Mouse (Mus musculus) CH12.LX (cell line): ENCODE measurements at regions not wholly inside any gene's neighbourhood (a gene's known extent, or its start where the extent isn't known, plus 50 kb on each side); places are given as distances from the start of the nearest gene placed in this dataset.

Source experiments
- DNase-seq: peaks from one replicate; pipeline ENCODE4 v3.0.0-alpha.2; 2013; ENCODE audit errors: extremely low read depth
- H3K27ac ChIP-seq: 2 replicates; pipeline ENCODE4 v1.5.1; 2012; ENCODE audit warnings: low read depth, mild to moderate bottlenecking, control low read depth, moderate library complexity; ENCODE audit not compliant: insufficient read depth
- H3K27me3 ChIP-seq: replicated peaks from 2 replicates; pipeline ENCODE3; 2012; ENCODE audit warnings: inconsistent platforms
- H3K36me3 ChIP-seq, 2 experiments: replicated peaks in 1 of 2; 2 replicates each; pipeline versions ENCODE3 to v1.6.1; 2012; ENCODE audit warnings: inconsistent platforms in 1 of 2, low read length in 1 of 2, mild to moderate bottlenecking in 1 of 2, mixed read lengths in 1 of 2, moderate library complexity in 1 of 2; ENCODE audit not compliant: control insufficient read depth in 1 of 2, insufficient read depth in 1 of 2
- H3K4me1 ChIP-seq, 2 experiments: 2 replicates each; pipeline ENCODE4 v1.6.1; 2012; ENCODE audit warnings: inconsistent platforms in 1 of 2, moderate library complexity in 1 of 2; ENCODE audit not compliant: insufficient read depth in 2 of 2, control insufficient read depth in 1 of 2
- H3K4me2 ChIP-seq: 2 replicates; pipeline ENCODE4 v1.6.1; 2012; ENCODE audit warnings: low read depth, mild to moderate bottlenecking, control low read depth; ENCODE audit not compliant: poor library complexity, insufficient read depth, severe bottlenecking
- H3K4me3 ChIP-seq, 3 experiments: fragments of 150-350 bp in 1 of 3; sonication (generic) in 1 of 3; replicated peaks in 1 of 3; 2 replicates each; pipeline versions ENCODE3 to v1.5.1; 2011 to 2012; ENCODE audit warnings: low read depth in 2 of 3, low read length in 2 of 3, mild to moderate bottlenecking in 2 of 3, moderate library complexity in 2 of 3, control low read depth in 1 of 3, improper control_type of control experiment in 1 of 3, inconsistent platforms in 1 of 3, mixed read lengths in 1 of 3; ENCODE audit not compliant: poor library complexity in 1 of 3
- H3K79me2 ChIP-seq: replicated peaks from 2 replicates; pipeline ENCODE4 v1.6.1; 2012; ENCODE audit warnings: mild to moderate bottlenecking, moderate library complexity; ENCODE audit not compliant: control insufficient read depth, poor library complexity, insufficient read depth, severe bottlenecking; ENCODE audit errors: extremely low read depth
- H3K9ac ChIP-seq: 2 replicates; pipeline ENCODE4 v1.6.1; 2012; ENCODE audit warnings: low read depth, mild to moderate bottlenecking, control low read depth, moderate library complexity; ENCODE audit not compliant: insufficient read depth
- H3K9me3 ChIP-seq: replicated peaks from 2 replicates; pipeline ENCODE3; 2012; ENCODE audit warnings: low read length, inconsistent platforms, mixed read lengths
- BHLHE40 ChIP-seq: IDR thresholded peaks from 2 replicates; pipeline ENCODE4 v1.6.1; 2011; ENCODE audit warnings: mild to moderate bottlenecking, low read depth, low read length, improper control_type of control experiment
- CHD1 ChIP-seq: IDR thresholded peaks from 2 replicates; pipeline ENCODE4 v1.6.1; 2012; ENCODE audit warnings: low read depth, low read length, improper control_type of control experiment, inconsistent platforms
- E2F4 ChIP-seq: IDR thresholded peaks from 2 replicates; pipeline ENCODE4 v1.6.1; 2011; ENCODE audit warnings: low read depth, low read length, improper control_type of control experiment; ENCODE audit not compliant: insufficient replicate concordance
- EP300 ChIP-seq: IDR thresholded peaks from 2 replicates; pipeline ENCODE4 v1.6.1; 2011; ENCODE audit warnings: low read length, improper control_type of control experiment
- ETS1 ChIP-seq: conservative IDR thresholded peaks from 2 replicates; pipeline ENCODE4 v1.6.1; 2012; ENCODE audit warnings: low read depth, mild to moderate bottlenecking, inconsistent platforms, low read length, improper control_type of control experiment, moderate library complexity
- GABPA ChIP-seq: IDR thresholded peaks from 2 replicates; pipeline ENCODE4 v1.6.1; 2012; ENCODE audit warnings: low read depth, low read length, improper control_type of control experiment, inconsistent platforms; ENCODE audit not compliant: insufficient replicate concordance
- IRF4 ChIP-seq: IDR thresholded peaks from 2 replicates; pipeline ENCODE4 v1.6.1; 2014; ENCODE audit warnings: low read depth, mild to moderate bottlenecking, inconsistent platforms, low read length, improper control_type of control experiment
- JUN ChIP-seq: IDR thresholded peaks from 2 replicates; pipeline ENCODE4 v1.6.1; 2011; ENCODE audit warnings: low read depth, mild to moderate bottlenecking, low read length, improper control_type of control experiment, moderate library complexity; ENCODE audit not compliant: insufficient read depth
- JUND ChIP-seq: conservative IDR thresholded peaks from 2 replicates; pipeline ENCODE4 v1.6.1; 2011; ENCODE audit warnings: low read depth, low read length, improper control_type of control experiment
- MAFK ChIP-seq: IDR thresholded peaks from 2 replicates; pipeline ENCODE4 v1.6.1; 2011; ENCODE audit warnings: low read length, improper control_type of control experiment; ENCODE audit not compliant: insufficient replicate concordance
- MAX ChIP-seq: IDR thresholded peaks from 2 replicates; pipeline ENCODE4 v1.6.1; 2011; ENCODE audit warnings: low read length, improper control_type of control experiment
- MYC ChIP-seq: IDR thresholded peaks from 2 replicates; pipeline ENCODE4 v1.6.1; 2011; ENCODE audit warnings: low read depth, mild to moderate bottlenecking, improper control_type of control experiment, low read length
- POLR2AphosphoS2 ChIP-seq: IDR thresholded peaks from 2 replicates; pipeline ENCODE4 v1.6.1; 2011; ENCODE audit warnings: low read depth, low read length, improper control_type of control experiment
- RAD21 ChIP-seq: IDR thresholded peaks from 2 replicates; pipeline ENCODE4 v1.6.1; 2011; ENCODE audit warnings: low read depth, mild to moderate bottlenecking, low read length, improper control_type of control experiment, moderate library complexity
- TBP ChIP-seq: conservative IDR thresholded peaks from 2 replicates; pipeline ENCODE4 v1.6.1; 2011; ENCODE audit warnings: low read depth, low read length, improper control_type of control experiment
- UBTF ChIP-seq: IDR thresholded peaks from 2 replicates; pipeline ENCODE4 v1.6.1; 2012; ENCODE audit warnings: low read depth, mild to moderate bottlenecking, inconsistent platforms, low read length, improper control_type of control experiment, moderate library complexity
- USF2 ChIP-seq: conservative IDR thresholded peaks from 2 replicates; pipeline ENCODE4 v1.6.1; 2011; ENCODE audit warnings: low read depth, low read length, improper control_type of control experiment
- ZC3H11A ChIP-seq: IDR thresholded peaks from 2 replicates; pipeline ENCODE4 v1.6.1; 2012; ENCODE audit warnings: low read depth, mild to moderate bottlenecking, inconsistent platforms, low read length, improper control_type of control experiment
- dilution Hi-C: fragments of 300-500 bp; cut with MboI; formaldehyde crosslinking; loops from 2 replicates; pipeline ENCODE4 v1.14.3; 2020; ENCODE audit warnings: low sequenced_read_pairs; ENCODE audit not compliant: extremely low pct_unique_long_range_greater_than_20kb, extremely low pct_ligation_motif_present
- in situ Hi-C: fragments of 300-500 bp; cut with MboI; formaldehyde crosslinking; loops from 3 replicates; pipeline ENCODE4 v1.14.3; 2019; ENCODE audit warnings: low sequenced_read_pairs, low pct_ligation_motif_present, low pct_unique_long_range_greater_than_20kb, mixed read lengths

- no peak overlapping the region for H3K4me2 ChIP-seq
- H3K36me3 ChIP-seq: no peaks in the 10 kb centered on the region
- no peaks in the 10 kb centered on the region for H3K79me2 ChIP-seq
- no peak for DNase-seq
- dilution Hi-C loops (no loop called here), in situ Hi-C loops (loop anchor here (10.0 kb wide), 1 partner anchor 121 kb away; no protein-coding TSS in a partner anchor)
- no peak overlapping the region for H3K4me3 ChIP-seq
- H3K4me1 ChIP-seq: peaks cover 15 to 62% of the 10 kb centered on the region in 2 experiments; a peak in 3 of 4 replicates
- H3K27ac ChIP-seq: no peak overlapping the region
- H3K9me3 ChIP-seq: peaks cover 8% of the 10 kb centered on the region
- H3K27me3 ChIP-seq: no peaks in the 10 kb centered on the region
- no peak for TF ChIP-seq TBP
- TF ChIP-seq EP300: peak; percentile 48
- TF ChIP-seq POLR2AphosphoS2: no peak
- no peak for TF ChIP-seq ZC3H11A
- TF ChIP-seq UBTF: no peak
- peak; percentile 60; the same call in 1 of the 2 replicates for TF ChIP-seq JUN
- no peak for TF ChIP-seq USF2
- TF ChIP-seq MYC: no peak
- peak; percentile 45; the same call in 1 of the 2 replicates for TF ChIP-seq ETS1
- no peak for TF ChIP-seq RAD21
- no peak for TF ChIP-seq E2F4
- TF ChIP-seq JUND: 0 out of 2 replicates have a peak, but pooled peaks have one; percentile 18
- peak; percentile 65 for TF ChIP-seq IRF4
- TF ChIP-seq BHLHE40: peak; percentile 53
- TF ChIP-seq MAFK: no peak
- TF ChIP-seq GABPA: no peak
- no peak for TF ChIP-seq MAX
- TF ChIP-seq, all 38 proteins: peak for 6
- H3K9ac ChIP-seq: no peak overlapping the region
Measured at GRCm38 (mm10) chr8:34736214-34736613, 624.7 kb upstream of the Gm10131 start.

GRCm38 (mm10) chr8:34735006-34735405, 623.5 kb upstream of the Gm10131 start:
- TF ChIP-seq CHD1 (no peak), E2F4 (no peak)
- H3K27me3 ChIP-seq: no peaks in the 10 kb centered on the region
- no peaks in the 10 kb centered on the region for H3K36me3 ChIP-seq
- no peak overlapping the region for H3K4me2 ChIP-seq
- in situ Hi-C loops (loop anchor here (10.0 kb wide), 1 partner anchor 120 kb away; no protein-coding TSS in a partner anchor), dilution Hi-C loops (no loop called here)
- H3K27ac ChIP-seq: no peak overlapping the region
- H3K4me3 ChIP-seq: no peak overlapping the region
- no peak overlapping the region for H3K9ac ChIP-seq
- no peaks in the 10 kb centered on the region for H3K79me2 ChIP-seq
- H3K9me3 ChIP-seq: peaks cover 8% of the 10 kb centered on the region
- peaks cover 9 to 62% of the 10 kb centered on the region in 2 experiments; a peak in 3 of 4 replicates for H3K4me1 ChIP-seq
- no peak for DNase-seq
